Mouse (Mus musculus) ES-Bruce4 (cell line): Measurements from ENCODE around the gene Hecw2. TPM values are rescaled to one million over a fixed set of nuclear protein-coding genes. Genes with fewer than 3 reads are reported as not detected.

Experiments used
- H3K27ac ChIP-seq: 2 replicates; pipeline ENCODE4 v1.5.1; 2012; ENCODE audit warnings: low read length, inconsistent platforms; ENCODE audit not compliant: insufficient read depth
- H3K27me3 ChIP-seq: 2 replicates; pipeline ENCODE4 v1.6.1; 2012; ENCODE audit warnings: mild to moderate bottlenecking, low read length, inconsistent platforms; ENCODE audit not compliant: control insufficient read depth, poor library complexity, insufficient read depth, severe bottlenecking
- H3K36me3 ChIP-seq: 2 replicates; pipeline ENCODE4 v1.6.1; 2012; ENCODE audit warnings: inconsistent platforms, mild to moderate bottlenecking, low read length, moderate library complexity; ENCODE audit not compliant: control insufficient read depth, poor library complexity, insufficient read depth, severe bottlenecking
- H3K4me1 ChIP-seq: one replicate; pipeline ENCODE4 v1.8.1; 2011; ENCODE audit warnings: low read length; ENCODE audit not compliant: control insufficient read depth, insufficient read depth
- H3K4me3 ChIP-seq: 2 replicates; pipeline ENCODE4 v1.5.1; 2011; ENCODE audit warnings: low read depth, mild to moderate bottlenecking, low read length
- H3K9ac ChIP-seq: 2 replicates; pipeline ENCODE4 v1.6.1; 2012; ENCODE audit warnings: low read depth, mild to moderate bottlenecking, inconsistent platforms; ENCODE audit not compliant: poor library complexity, severe bottlenecking
- H3K9me3 ChIP-seq: replicated peaks from 2 replicates; pipeline ENCODE4 v1.6.1; 2012; ENCODE audit warnings: mild to moderate bottlenecking, low read length, inconsistent platforms; ENCODE audit not compliant: control insufficient read depth, poor library complexity, insufficient read depth, severe bottlenecking
- CTCF ChIP-seq: IDR thresholded peaks from one replicate; pipeline ENCODE4 v1.8.1; 2011; ENCODE audit warnings: low read depth, low read length
- EP300 ChIP-seq: IDR thresholded peaks from 2 replicates; pipeline ENCODE4 v1.6.1; 2011; ENCODE audit warnings: low read depth, low read length; ENCODE audit not compliant: insufficient read depth
- POLR2A ChIP-seq: IDR thresholded peaks from one replicate; pipeline ENCODE4 v1.8.1; 2011; ENCODE audit warnings: low read length; ENCODE audit not compliant: insufficient read depth
- polyA plus RNA-seq: library from polyadenylated mRNA; stranded (reverse); fragments of >200 nt; gene quantifications from 2 replicates; pipeline ENCODE4 v1.2.4, GENCODE M21; 2011; ENCODE audit warnings: low read depth; ENCODE audit not compliant: missing spikeins, insufficient read depth, insufficient read length

Gene Hecw2
- polyA plus RNA-seq, 1 experiment = 9.5 TPM

GRCm38 (mm10) chr1:53784291-53784720 lies 410.7 kb downstream of the Hecw2 start:
- no peak for TF ChIP-seq CTCF
- no peak for TF ChIP-seq POLR2A
- TF ChIP-seq EP300 = no peak
- no peaks in the 10 kb centered on the region for H3K36me3 ChIP-seq
- no peaks in the 10 kb centered on the region for H3K9me3 ChIP-seq
- no peaks in the 10 kb centered on the region for H3K27me3 ChIP-seq
- no peak overlapping the region for H3K27ac ChIP-seq
- H3K9ac ChIP-seq = peak overlapping the region; percentile 65
- peak overlapping the region; percentile 94 for H3K4me3 ChIP-seq
- no peaks in the 10 kb centered on the region for H3K4me1 ChIP-seq

DNA sequence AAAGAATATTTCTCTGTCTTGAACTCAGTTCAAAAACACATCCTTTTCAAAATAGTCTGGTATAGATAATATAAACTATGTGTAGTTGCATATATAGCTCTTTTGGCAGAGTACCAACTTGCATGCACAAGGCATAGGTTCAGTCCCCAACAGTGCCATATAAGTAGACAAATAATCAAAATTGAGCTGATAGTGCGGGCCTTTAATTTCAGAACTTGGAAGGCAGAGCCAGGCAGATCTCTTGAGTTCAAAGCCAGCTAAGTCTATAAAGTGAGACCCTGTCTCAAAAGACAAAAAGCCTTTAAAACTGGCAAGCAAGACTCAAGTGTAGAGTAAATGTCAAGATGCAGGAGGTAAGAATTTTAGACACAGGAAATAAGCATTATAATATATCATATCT lies 412.0 kb downstream of the Hecw2 start:
- TF ChIP-seq EP300 = no peak
- no peak for TF ChIP-seq CTCF
- TF ChIP-seq POLR2A = no peak
- Histone ChIP-seq H3K27ac (no peak overlapping the region), H3K27me3 (no peaks in the 10 kb centered on the region), H3K9me3 (no peaks in the 10 kb centered on the region), H3K4me3 (no peak overlapping the region), H3K4me1 (no peaks in the 10 kb centered on the region), H3K9ac (no peak overlapping the region), H3K36me3 (no peaks in the 10 kb centered on the region)

DNA sequence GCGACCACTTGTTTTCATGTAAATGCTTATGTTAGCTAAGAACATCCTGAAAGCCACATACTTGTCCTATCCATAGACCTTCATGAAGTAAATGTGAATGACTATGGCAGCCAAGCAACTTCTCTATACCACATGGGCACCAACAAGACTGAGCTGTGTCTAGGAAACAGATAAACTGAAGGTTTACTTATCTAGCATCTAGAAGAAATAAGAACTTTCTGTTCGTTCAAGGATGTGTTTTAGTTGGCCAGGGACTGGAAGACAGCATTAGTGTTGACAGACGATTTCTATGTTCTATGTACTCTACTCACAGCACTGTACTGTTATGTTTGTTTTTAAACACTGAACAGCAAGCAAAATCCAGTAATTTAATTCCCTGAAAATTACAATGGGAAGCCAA lies 412.9 kb downstream of the Hecw2 start:
- H3K27me3 ChIP-seq = no peaks in the 10 kb centered on the region
- no peak overlapping the region for H3K9ac ChIP-seq

GRCm38 (mm10) chr1:53781311-53781710 lies 413.7 kb downstream of the Hecw2 start:
- H3K27me3 ChIP-seq = no peaks in the 10 kb centered on the region
- TF ChIP-seq CTCF (no peak), POLR2A (no peak), EP300 (no peak)
- H3K9ac ChIP-seq = no peak overlapping the region
- no peak overlapping the region for H3K4me3 ChIP-seq
- no peaks in the 10 kb centered on the region for H3K9me3 ChIP-seq
- no peaks in the 10 kb centered on the region for H3K36me3 ChIP-seq
- peaks cover 1% of the 10 kb centered on the region for H3K4me1 ChIP-seq
- H3K27ac ChIP-seq = no peak overlapping the region

More for the DNA sequence above, 412.9 kb downstream of the Hecw2 start:
- TF ChIP-seq CTCF (no peak), POLR2A (no peak), EP300 (no peak)
- no peaks in the 10 kb centered on the region for H3K9me3 ChIP-seq
- H3K4me1 ChIP-seq = peaks cover 1% of the 10 kb centered on the region
- no peak overlapping the region for H3K27ac ChIP-seq
- H3K36me3 ChIP-seq = no peaks in the 10 kb centered on the region
- no peak overlapping the region for H3K4me3 ChIP-seq

- Histone ChIP-seq H3K9ac (no peak overlapping the region), H3K9me3 (no peaks in the 10 kb centered on the region), H3K27ac (no peak overlapping the region), H3K4me3 (no peak overlapping the region), H3K27me3 (no peaks in the 10 kb centered on the region), H3K36me3 (peaks cover 3% of the 10 kb centered on the region; the same call in 1 of the 2 replicates), H3K4me1 (peaks cover 1% of the 10 kb centered on the region)
- TF ChIP-seq CTCF = no peak
Measured at GRCm38 (mm10) chr1:53776176-53776905, 418.6 kb downstream of the Hecw2 start.

GRCm38 (mm10) chr1:53775545-53775944 lies 419.4 kb downstream of the Hecw2 start:
- H3K27me3 ChIP-seq = no peaks in the 10 kb centered on the region
- H3K9me3 ChIP-seq = no peaks in the 10 kb centered on the region
- TF ChIP-seq POLR2A (no peak), CTCF (no peak), EP300 (no peak)
- peaks cover 1% of the 10 kb centered on the region for H3K4me1 ChIP-seq
- H3K9ac ChIP-seq = no peak overlapping the region
- no peak overlapping the region for H3K27ac ChIP-seq
- peaks cover 5% of the 10 kb centered on the region for H3K36me3 ChIP-seq
- H3K4me3 ChIP-seq = no peak overlapping the region
